Mouse (Mus musculus) fat pad, adult 2 months (tissue): ENCODE measurements around the gene Dmrta2.

Source experiments
- DNase-seq: peaks from one replicate; pipeline ENCODE4 v3.0.0-alpha.2; 2011; ENCODE audit warnings: low read depth, low spot score; ENCODE audit errors: extremely low read depth

Gene Dmrta2

DNA sequence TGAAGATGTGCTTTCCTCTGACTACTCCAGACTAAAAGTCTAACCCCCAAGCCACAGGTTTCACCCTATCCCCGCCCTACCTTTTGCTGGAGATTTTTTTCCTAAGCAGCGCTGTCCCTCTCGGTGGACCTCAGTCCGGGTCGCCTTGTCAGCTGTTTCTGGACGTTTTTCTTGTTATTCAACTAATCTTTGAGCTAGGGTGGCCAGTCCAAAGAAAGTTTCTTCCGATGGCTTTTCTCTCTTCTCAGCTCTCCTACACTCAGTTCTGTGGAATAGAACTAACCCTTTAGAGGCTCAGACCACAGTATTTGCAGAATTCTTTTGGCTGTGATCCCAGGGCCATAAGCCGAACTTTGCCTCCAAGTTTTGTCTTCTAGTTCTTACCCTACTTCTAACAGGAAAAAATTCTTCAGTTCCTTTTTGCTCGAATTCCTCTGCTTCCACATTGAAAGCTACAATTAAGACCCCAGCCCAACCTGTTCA is 1.0 kb downstream of the Dmrta2 start:
- no peak for DNase-seq

DNA sequence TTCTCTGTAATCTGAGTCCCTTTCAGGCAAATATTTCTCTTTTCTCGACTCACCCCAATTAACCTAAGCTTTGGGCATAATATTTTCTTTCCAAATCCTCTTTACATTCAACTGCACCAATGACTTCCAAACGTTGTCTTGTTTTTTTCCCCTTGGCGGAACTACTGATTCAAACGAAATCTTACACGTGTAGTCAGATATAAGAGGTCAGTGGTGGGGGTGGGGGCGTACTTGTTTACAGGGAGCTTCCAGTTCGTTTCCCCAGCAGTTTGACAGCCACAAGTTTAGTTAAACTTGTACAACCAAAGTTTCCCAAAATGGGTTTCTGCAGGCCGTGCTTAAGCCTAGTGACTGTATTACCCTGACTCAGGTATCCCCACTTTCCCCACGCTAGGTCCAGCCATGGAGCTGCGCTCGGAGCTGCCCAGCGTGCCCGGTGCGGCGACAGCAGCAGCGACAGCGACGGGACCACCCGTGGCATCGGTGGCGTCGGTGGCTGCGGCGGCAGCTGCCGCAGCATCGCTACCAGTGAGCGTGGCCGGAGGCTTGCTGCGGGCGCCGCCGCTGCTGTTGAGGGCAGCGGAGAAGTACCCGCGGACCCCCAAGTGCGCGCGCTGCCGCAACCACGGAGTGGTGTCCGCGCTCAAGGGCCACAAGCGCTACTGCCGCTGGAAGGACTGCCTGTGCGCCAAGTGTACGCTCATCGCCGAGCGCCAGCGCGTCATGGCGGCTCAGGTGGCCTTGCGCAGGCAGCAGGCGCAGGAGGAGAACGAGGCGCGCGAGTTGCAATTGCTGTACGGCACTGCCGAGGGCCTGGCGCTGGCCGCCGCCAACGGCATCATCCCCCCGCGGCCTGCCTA is 1.8 kb downstream of the Dmrta2 start:
- DNase-seq, result no peak

DNA sequence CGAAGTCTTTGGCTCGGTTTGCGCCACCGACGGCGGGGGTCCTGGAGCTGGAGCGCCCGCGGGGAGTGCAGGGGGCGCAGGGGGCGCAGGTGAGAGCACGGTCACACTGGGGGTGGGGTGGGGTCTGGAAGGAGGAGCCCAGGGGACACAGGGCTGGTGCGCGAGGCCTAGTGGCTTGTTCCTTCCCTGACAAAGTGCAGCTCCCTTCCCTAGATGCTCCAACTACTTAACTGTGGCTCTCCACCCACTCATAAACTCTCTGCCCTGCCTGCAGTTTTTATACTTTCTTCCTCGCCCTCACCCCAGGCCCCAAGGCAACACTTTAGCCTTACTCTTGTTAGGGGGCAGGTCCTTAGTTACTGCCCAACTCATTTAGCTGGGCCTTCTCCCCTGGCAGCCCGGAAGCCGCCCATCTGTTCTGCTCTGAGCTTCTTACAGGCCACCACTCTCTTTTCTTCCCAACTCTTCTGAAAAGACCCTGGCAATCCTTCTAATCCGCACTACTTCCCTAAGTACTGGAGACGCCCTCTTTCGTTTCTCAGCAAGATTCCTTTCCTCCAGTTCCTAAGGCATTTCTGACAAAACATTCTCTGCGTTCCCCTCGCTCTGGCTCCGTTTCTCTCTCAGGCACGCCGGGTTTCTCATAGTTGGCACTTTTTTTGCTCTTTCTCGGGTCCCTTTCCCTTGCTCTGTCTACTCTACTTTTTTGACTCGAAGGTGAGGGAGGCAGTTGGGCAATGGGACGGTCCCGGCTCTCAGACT is 2.6 kb downstream of the Dmrta2 start:
- DNase-seq, result no peak

DNA sequence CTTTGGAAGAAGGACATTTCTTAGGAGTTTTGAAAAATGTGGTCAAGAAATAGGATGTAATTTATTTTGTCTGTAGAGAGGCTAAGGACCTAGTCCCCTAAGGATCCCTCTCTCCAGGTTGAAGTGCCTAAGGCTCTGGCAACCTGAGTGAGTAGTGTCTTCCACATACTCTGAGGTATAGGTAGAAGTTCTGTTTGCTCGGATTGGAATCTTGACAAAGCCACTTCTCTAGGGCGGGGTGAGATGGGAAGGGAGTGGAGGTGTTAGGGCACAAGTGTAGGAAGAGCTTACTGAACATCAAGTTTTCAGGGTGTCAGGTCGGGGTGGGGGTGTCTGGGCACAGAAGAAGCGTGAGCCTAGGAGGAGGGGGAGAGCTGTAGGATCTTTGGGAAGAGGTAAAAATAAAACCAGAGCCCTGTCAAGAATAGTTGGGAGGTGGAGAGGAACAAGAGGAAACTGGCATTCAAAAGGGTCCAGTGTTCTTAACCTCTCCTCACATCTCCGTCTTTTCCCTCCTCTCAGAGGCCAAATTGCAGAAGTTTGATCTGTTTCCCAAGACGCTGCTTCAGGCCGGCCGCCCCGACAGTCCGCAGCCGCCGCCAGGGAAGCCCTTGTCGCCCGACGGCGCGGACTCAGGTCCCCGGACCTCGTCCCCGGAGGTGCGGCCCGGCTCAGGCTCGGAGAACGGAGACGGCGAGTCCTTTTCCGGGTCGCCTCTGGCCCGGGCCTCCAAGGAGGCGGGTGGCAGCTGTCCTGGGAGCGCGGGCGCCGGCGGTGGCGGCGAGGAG is 3.4 kb downstream of the Dmrta2 start:
- no peak for DNase-seq

DNA sequence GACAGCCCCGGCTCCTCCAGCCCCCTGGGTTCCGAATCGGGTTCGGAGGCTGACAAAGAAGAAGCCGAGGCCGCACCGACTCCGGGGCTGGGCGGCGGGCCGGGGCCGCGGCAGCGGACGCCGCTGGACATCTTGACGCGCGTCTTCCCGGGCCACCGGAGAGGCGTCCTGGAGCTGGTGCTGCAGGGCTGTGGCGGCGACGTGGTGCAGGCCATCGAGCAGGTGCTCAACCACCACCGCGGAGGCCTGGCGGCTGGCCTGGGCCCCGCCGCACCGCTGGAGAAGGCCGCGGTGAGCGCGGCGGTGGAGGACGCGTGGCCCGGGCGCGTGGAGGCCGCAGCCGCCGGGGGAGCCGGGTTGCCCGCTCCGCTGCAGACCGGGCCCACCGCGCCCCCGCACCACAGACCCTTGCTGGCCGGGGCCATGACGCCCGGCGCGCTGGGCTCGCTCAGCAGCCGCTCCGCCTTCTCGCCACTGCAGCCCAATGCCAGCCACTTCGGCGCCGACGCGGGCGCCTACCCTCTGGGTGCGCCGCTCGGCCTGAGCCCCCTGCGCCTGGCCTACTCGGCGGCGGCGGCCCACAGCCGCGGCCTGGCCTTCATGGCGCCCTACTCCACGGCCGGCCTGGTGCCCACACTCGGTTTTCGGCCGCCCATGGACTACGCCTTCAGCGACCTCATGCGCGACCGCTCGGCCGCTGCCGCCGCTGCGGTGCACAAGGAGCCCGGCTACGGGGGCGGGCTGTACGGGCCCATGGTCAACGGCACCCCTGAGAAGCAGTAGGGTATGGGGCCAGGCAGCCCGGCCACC is 4.2 kb downstream of the Dmrta2 start:
- DNase-seq, result no peak

DNA sequence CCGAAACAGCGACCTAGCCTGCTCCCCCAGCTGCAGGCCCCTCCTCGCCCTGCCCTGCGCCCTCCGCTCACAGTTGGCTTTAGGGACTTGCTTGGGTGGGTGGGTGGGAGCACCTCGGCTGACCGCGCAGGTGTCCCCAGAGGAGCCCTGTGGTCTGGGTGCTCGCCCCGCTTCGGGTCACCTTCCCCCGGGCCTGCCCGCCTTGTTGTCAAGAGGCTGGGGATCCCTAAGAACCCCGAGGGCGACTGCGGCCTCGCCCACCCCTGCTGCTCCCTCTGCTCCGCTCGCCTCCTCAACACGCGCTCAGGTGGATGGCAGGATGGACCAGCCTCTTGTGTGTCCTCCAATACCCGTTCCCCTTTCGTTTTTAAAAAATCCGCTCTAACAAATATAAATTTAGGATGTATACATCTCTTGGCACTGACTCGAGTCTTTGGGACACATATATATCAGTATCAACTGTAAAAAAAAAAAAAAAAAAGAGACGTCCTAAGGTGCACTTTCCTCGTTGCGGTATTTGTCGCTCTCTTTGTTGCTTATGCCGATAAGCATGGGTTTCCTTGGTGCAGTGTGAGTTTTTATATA is 4.9 kb downstream of the Dmrta2 start:
- DNase-seq, result no peak

DNA sequence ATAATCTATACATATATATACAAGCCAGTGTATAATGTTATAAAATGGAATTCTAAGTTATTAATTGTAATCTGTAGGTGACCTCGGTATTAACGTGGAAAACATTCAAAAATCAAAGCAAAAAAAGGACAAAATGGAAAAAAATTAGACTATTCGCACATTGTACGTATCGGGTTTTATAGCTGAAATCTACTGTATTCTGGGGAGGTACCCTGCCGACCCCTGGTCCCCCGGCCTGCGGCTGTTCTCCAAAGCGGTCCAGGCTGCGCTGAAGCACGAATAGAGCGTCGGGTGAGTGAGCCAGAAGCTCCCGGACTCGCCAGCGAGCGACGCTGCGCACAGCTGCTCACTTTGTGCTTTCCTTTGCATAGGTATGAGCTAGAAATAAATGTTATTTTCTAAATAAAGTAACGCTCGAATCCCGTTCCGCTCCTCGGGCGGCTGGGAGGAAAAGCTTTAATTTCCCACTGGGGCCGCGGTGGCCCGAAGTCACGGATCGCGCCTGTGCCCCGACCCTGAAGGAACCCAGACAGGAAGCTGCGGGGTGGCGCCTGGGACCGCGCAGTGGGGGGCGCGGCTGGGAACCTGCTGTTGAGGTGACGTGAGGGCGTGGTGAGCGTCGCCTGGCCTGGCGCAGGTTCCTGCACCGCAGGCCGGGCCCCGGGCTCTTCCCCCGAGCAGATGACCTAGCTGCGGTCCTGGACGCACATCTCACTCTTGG is 5.6 kb downstream of the Dmrta2 start:
- no peak for DNase-seq

DNA sequence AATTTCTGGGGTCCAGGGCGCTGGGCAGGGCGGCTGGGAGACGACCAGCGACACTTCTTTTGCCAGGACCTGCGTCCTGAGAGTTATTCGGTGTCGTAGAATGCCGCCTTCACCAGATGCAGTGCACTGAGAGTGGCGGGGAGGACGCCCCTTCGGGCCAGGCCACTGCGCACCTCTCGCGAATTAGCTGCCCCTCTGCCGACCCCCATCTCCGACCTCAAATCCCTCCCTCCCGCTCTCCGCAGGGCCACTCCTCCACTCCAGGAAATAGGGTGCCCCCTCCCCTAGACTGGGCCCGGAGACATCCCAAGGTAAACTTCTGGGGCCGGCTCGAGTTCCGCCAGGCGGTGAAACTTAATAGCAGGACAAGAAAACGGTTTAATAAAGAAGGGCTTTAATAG is 6.2 kb downstream of the Dmrta2 start:
- no peak for DNase-seq

DNA sequence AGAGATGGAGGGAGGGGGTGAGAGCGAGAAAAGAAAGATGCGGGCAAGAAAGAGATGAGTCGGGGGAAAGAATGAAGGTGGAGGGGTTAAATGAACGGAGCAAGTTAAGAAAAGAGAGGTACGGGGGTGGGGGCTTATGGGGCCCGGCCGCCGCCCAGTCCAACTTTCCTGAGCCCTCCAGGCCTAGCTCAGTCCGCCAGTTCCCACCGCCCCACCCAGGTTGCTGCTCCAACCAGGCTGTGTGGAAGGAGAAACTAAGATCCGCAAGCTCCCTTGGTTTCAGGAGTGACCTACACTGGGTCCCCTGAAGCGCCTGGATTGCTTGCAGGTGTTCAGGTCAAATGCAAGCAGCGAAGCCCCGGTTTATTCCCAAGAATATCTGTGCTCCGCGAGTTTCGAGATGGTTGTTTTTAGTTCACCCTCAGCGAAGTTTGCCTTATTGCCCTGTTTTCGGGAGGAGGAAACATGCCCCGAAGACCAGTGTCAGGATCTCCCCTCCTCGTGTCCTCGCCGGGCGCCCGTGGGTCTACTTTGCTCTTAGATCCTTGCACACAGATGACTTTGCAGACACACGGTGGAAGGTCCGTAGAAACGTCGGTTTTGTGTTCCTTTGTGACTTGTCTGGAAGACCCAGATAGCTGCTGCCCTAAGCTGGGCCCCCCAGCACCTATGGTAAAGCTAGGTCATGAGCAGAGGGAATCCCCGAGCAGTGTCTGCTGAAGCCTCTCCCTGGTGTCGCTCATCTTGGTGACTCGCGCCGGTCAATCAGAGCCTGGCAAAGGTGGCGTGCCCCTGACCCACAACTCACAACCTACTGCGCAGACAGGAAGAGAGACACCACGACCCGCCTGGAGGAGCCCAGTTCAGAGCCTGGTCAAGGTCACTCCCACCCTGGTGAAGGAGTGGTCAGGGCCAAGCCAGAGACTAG is 6.9 kb downstream of the Dmrta2 start:
- DNase-seq, result no peak

DNA sequence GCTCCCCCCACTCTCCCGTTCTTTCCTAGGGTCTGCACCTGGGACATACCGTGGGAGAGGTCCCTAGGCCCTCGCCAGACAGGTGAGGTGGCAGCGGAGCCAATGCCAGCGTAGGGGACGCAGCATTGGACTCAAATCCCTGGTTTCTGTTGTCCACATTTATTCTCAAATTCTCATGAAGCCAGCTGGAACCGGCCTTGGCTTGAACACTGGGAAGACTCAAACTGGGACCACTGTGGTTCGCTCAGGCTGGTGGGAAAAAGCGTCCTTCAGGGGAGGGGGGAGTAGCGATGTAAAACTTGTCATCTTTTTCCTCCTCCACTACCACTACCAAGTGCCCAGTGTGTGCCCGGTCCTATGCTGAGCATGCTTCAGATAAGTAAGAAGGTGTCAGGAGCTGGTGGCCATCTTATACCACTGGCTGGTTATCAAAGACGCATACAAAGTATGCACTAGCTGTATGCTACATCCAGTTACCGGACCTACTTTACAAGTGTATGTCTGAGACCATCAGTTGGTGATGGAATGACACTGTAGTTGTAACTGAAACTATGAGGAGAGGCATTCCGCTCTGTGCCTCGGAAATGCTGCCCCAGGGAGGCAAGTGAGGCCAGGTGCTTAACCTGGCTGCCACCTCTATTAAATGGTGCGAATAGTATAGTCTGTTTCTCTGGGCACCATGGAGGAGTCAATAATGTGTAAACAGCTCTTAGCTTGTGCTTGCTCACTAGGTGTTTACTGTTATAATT is 7.7 kb downstream of the Dmrta2 start:
- DNase-seq, result no peak

DNA sequence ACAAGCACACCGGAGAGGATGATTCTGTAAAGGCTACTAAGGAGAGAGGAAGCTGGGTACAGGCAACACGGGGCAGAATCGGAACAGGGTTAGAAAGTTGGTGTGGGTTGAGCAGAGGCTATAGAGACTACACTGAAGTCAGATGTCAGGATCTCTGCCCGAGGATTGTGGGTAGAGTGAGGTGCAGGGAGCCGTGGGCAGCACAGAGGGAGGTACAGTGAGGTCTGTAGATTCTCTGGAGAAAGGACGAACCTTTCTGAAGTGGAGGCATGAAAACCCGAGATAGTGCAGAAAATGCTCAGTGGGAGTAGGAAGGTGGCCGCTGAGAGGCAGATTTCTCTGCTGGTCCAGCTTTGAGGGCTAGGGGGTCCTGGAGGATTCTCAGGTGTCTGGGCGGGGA is 8.4 kb downstream of the Dmrta2 start:
- DNase-seq, result no peak

DNA sequence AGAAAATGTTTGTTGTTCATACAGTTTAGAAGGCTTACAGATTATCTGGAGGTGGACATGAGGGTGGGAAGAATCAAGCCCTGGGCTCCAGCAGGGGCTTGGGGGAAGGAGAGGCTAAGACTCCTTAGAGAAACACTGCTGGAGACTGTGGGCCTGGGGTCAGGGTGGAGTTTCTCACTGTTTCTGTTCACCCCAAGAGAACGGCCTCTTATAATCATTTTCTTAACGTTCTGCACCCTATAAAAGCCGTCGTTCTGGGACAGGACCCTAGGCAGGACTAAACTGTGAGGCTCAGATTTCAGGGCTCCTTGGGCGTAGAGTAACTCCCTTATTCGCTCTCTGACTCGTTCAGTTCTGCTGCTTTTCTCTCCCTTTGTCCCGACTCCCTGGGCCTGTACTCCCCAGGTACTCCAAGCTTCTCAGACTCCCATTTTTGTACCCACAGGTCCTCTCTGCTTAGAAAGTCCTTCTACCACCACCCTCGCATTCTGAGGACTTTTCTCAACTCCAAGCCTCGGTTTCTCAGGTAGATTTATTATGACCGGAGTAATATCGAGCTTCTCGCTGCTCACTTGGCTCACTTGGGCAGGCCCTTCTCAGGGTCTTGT is 9.0 kb downstream of the Dmrta2 start:
- DNase-seq, result no peak

DNA sequence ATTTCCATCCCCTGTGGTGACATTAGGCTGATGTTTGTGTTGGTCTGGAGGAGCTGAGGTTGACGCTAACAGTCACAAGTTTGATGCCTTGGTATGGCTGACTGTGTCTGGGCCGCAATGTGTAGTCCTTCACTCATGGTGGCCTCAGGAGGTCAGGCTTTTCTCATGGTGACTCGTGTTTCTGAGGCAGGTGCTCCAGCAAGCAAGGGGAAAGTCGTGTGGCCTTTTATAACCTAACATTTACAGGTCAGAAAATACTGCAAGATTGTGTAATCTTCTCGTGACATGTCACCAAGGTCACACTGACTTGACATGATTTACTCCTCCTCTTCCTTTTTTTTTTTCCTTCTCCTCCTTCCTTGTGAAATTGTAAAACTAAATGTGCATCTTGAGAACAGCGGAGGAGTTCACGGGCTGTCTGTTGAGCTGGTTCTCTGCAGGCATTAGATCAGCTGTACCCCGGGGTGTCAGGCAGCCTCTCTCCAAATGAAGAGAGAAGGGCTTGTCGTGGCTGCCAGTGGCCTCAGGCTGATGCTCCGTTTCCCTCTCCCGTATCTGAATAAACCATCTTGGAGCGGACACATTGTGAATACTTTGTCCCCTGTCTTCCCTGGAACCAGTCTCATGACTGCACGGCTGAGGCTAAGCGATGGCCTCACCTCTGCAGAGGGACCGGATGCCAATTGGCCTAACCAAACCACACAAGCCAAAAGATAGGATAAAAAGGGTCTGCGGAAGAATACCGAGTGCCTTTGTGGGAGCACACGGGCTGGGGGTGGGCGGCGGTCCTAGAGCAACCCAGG is 9.9 kb downstream of the Dmrta2 start:
- DNase-seq, result no peak

DNA sequence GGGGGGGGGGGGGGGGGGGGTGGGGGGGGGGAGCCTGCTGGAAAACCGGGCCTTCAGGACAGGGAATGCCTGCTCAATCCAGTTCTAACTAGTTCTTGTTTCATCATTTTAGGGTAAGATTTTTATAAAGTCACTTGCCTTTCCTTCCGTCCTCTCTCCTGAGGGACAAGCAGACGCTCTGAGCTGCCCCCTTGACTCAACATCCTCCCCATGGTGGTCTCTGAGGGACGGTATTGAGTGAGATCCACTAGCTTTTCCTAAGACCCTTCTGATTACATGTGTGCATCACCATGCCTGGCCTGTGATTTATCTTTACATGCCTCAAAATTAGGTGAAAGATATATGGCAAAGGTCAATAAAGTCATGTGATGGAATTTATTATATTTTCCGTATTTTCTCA is 10.6 kb downstream of the Dmrta2 start:
- no peak for DNase-seq

DNA sequence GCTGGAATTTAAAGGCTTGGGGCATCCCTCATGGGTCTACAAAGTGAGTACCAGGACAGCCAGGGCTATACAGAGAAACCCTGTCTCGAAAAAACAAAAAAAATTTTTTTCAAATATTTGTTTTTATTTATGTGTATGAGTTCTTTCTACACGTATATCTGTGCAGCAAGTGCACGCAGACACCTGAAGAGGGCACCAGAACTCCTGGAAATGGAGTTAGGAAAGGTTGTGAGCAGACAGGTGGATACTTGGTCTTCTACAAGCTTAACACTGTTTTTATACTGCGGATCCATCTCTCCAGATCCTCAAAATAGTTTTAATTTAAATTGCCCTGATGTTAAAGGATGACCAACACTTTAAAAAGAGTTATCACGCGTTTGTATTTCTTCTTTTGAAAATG is 11.4 kb downstream of the Dmrta2 start:
- DNase-seq, result no peak

DNA sequence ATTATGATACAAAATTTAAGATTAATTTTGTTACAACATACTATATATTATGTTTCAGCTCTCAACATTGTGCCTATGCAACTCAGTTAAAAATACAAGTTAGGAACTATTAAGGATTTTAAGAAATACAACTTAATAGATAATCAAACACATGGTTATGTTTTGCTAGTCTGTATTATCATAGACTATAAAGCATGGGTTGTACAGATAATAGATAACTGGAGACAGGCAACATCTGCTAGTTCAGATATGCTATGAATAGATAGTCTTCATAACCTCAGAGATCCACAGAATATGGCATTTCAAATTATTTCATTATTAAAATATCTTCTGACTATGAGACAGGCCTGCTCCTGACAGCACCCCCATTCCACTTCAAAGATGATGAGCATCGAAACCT is 28.2 kb downstream of the Dmrta2 start:
- DNase-seq, result no peak

DNA sequence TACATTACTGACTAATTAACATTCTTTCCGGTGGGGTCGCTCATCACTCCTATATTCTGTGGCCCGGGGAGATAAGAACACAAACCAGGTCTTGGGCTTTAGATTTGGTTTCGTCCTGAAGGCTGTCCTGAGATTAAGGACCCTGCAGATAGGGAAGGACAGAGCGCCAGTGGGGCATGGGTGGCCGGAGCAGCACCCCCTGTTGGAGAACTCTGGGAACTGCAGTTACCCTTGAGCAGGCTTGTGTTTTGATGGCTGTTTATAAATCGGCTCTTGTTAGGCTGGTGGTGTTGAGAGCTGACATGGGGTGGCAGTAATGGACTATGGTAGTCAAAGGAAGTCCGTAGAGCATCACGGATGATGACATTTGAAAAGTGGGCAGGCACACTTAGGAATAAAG is 41.3 kb downstream of the Dmrta2 start:
- no peak for DNase-seq
